Mouse (Mus musculus): ENCODE results near the gene Pald1. TPM values are rescaled to one million over a fixed set of nuclear protein-coding genes. Genes with fewer than 3 reads are reported as not detected.

Gene Pald1
- total and polyA plus RNA-seq, 2 experiments from 2014 or later: 16.8 to 25.2 TPM

DNA sequence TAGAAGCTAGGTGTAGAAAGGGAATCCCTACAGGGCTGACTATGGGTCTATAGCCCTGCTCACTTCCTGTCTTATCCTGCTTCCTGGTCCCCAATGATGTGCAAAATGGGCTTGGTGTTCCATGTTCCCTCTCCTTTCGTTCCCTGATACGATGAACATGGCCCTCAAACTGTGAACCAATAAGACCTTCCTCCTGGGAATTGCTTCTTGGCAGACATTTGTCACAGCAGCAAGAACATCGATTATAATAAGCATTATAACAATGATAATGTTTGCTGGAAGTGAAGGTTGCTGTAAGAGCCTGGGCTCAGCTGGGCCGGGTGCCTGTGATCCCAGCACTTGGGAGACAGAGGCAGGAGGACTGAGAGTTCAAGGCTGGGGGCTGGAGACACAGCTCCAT, 99.0 kb downstream of the Pald1 start:
- Histone ChIP-seq H3K27ac (ENCODE audit: low read depth, low read length) (no peak overlapping the region), H3K4me1 (ENCODE audit: insufficient read depth, low read length) (no peaks in the 10 kb centered on the region), H3K9me3 (ENCODE audit: low read length) (no peaks in the 10 kb centered on the region), H3K4me2 (ENCODE audit: low read depth, low read length, poor library complexity, severe bottlenecking) (no peak overlapping the region), H3K9ac (replicated peaks; ENCODE audit: low read length, poor library complexity, severe bottlenecking) (no peak overlapping the region), H3K27me3 (ENCODE audit: insufficient read depth, low read length) (no peaks in the 10 kb centered on the region), H3K36me3 (ENCODE audit: insufficient read depth, low read length) (no peaks in the 10 kb centered on the region), H3K4me3 (ENCODE audit: low read depth, low read length) (no peak overlapping the region)
- ATAC-seq (ENCODE audit: low FRiP score) (no peak), DNase-seq (ENCODE audit: low spot score) (no peak)
- WGBS: 93% methylated on average over 4 of the region's 4 CpGs
- no peak for TF ChIP-seq CTCF (IDR thresholded peaks at IDR 0.05)

DNA sequence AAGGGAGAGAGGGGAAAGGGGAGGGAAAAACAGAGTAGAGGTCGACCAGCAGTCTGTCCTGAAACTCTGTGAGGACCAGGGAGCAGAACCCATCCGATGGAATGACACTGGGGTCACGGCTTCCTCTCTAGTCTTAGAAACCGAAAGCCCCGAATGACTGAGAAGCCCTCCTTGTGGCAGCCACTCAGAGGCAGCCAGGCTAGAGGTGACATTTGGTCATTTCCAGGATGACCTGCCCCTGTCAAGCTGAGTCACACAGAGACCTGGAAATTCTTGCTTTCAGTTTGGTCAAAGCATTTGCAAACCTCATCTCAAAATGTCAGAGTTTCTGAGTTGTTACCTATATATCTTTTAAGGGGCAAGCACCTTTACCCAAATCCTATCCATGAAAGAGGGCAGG, 102.2 kb downstream of the Pald1 start:
- DNase-seq (ENCODE audit: low spot score) (no peak), ATAC-seq (ENCODE audit: low FRiP score) (no peak)
- no peak overlapping the region for H3K4me2 ChIP-seq (ENCODE audit: low read depth, low read length, poor library complexity, severe bottlenecking)
- no peak overlapping the region for H3K27ac ChIP-seq (ENCODE audit: low read depth, low read length)
- no peaks in the 10 kb centered on the region for H3K9me3 ChIP-seq (ENCODE audit: low read length)
- H3K27me3 ChIP-seq (ENCODE audit: insufficient read depth, low read length): no peaks in the 10 kb centered on the region
- H3K36me3 ChIP-seq (ENCODE audit: insufficient read depth, low read length): no peaks in the 10 kb centered on the region
- 78% methylated on average over 5 of the region's 5 CpGs for WGBS
- H3K4me3 ChIP-seq (ENCODE audit: low read depth, low read length): no peak overlapping the region
- H3K4me1 ChIP-seq (ENCODE audit: insufficient read depth, low read length): no peaks in the 10 kb centered on the region
- H3K9ac ChIP-seq (replicated peaks; ENCODE audit: low read length, poor library complexity, severe bottlenecking): no peak overlapping the region
- TF ChIP-seq CTCF (IDR thresholded peaks at IDR 0.05): no peak

DNA sequence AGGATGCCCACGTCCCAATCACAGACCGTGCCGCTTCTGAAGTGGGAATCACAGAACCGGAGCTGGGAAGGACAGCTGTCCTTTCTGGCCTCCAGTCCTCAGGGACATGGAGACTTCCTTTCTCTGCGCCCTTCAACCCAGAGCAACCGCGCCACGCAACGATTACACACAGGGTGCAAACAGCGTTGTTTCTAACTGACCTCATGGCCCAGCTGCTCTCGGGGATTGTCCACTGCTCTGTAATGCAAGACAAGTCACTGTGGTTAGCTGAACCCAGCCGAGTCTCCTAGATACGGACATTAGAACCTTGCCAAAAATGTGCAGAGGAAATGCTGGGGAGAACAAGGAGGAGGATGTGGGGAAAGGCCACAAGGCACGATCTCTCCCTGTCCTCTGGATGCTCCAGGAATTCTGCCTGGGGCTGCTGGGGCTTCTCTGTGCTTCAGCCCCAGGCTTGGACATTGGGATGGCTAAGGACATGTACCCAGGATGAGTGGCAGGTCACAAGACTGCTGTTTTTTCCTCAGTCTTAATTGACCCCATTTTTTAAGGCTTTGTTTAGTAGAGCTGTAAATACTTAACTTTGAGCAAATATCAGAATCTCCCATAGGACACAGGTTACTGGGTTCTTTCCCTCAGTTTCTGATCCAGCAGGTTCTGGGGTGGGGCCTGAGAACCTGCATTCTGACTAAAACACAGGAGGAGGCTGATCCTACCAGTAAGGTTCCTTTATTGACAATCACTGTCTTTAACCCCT, 105.2 kb downstream of the Pald1 start:
- Histone ChIP-seq H3K27me3 (ENCODE audit: insufficient read depth, low read length) (peaks cover 11% of the 10 kb centered on the region), H3K4me3 (ENCODE audit: low read depth, low read length) (no peak overlapping the region), H3K9ac (replicated peaks; ENCODE audit: low read length, poor library complexity, severe bottlenecking) (no peak overlapping the region), H3K36me3 (ENCODE audit: insufficient read depth, low read length) (no peaks in the 10 kb centered on the region), H3K9me3 (ENCODE audit: low read length) (no peaks in the 10 kb centered on the region), H3K4me1 (ENCODE audit: insufficient read depth, low read length) (no peaks in the 10 kb centered on the region), H3K4me2 (ENCODE audit: low read depth, low read length, poor library complexity, severe bottlenecking) (no peak overlapping the region), H3K27ac (ENCODE audit: low read depth, low read length) (no peak overlapping the region)
- DNase-seq (ENCODE audit: low spot score) (peak; percentile 63), ATAC-seq (ENCODE audit: low FRiP score) (no peak)
- TF ChIP-seq CTCF (IDR thresholded peaks at IDR 0.05): no peak
- WGBS: 60% methylated on average over 14 of the region's 14 CpGs

DNA sequence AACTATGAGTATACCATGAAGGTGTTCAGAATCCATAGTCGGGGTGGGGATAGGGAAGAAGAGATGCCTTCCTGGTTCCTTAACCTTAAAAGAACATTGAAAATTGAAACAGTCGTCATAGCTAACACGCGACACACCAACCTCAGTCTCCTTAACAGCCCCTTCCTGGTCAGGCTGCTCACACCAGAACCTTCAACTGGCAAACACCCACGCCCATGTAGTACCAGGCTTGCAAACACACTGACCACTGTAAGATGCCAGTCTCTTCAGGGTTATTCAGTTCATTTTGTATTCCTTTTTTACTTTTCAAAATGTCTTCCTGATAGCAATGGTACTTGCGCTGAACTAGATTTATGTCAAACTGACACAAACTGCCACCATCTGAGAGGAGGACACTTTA, 106.3 kb downstream of the Pald1 start:
- peaks cover 20% of the 10 kb centered on the region for H3K27me3 ChIP-seq (ENCODE audit: insufficient read depth, low read length)
- no peaks in the 10 kb centered on the region for H3K9me3 ChIP-seq (ENCODE audit: low read length)
- no peak overlapping the region for H3K9ac ChIP-seq (replicated peaks; ENCODE audit: low read length, poor library complexity, severe bottlenecking)
- no peak for DNase-seq (ENCODE audit: low spot score)
- H3K4me3 ChIP-seq (ENCODE audit: low read depth, low read length): no peak overlapping the region
- ATAC-seq (ENCODE audit: low FRiP score): no peak
- 89% methylated on average over 6 of the region's 6 CpGs for WGBS
- no peaks in the 10 kb centered on the region for H3K36me3 ChIP-seq (ENCODE audit: insufficient read depth, low read length)
- no peaks in the 10 kb centered on the region for H3K4me1 ChIP-seq (ENCODE audit: insufficient read depth, low read length)
- H3K4me2 ChIP-seq (ENCODE audit: low read depth, low read length, poor library complexity, severe bottlenecking): no peak overlapping the region
- no peak for TF ChIP-seq CTCF (IDR thresholded peaks at IDR 0.05)
- no peak overlapping the region for H3K27ac ChIP-seq (ENCODE audit: low read depth, low read length)

DNA sequence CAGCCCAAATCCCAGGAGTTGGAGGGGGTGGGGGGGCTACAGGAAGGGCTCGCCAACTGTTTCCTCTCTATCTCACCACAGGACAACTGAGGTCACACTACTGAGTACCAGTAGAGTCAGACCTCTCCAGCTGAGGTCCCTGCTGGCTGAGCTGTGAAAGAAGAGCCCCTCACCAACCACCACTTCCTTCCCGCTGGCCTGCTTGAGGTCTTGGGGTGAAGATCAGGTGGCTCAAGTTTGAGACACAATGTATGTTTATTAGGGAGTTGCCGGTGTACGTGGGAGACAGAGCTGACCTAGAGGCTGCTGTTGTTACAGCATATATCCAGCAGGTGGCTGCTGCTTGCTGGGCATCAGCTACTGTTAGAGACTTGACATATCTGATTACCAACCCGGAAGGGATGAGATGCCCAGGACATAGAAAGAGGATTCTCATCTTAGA, 107.6 kb downstream of the Pald1 start:
- H3K9me3 ChIP-seq (ENCODE audit: low read length): no peaks in the 10 kb centered on the region
- H3K9ac ChIP-seq (replicated peaks; ENCODE audit: low read length, poor library complexity, severe bottlenecking): no peak overlapping the region
- no peak overlapping the region for H3K27ac ChIP-seq (ENCODE audit: low read depth, low read length)
- ATAC-seq (ENCODE audit: low FRiP score) (0 out of 2 replicates have a peak, but pooled peaks have one; percentile 47), DNase-seq (ENCODE audit: low spot score) (peak; percentile 77)
- peak; percentile 87 for TF ChIP-seq CTCF (IDR thresholded peaks at IDR 0.05)
- WGBS: 0% methylated on average over 5 of the region's 5 CpGs
- no peak overlapping the region for H3K4me3 ChIP-seq (ENCODE audit: low read depth, low read length)
- H3K4me1 ChIP-seq (ENCODE audit: insufficient read depth, low read length): no peaks in the 10 kb centered on the region
- H3K27me3 ChIP-seq (ENCODE audit: insufficient read depth, low read length): peaks cover 23% of the 10 kb centered on the region
- no peaks in the 10 kb centered on the region for H3K36me3 ChIP-seq (ENCODE audit: insufficient read depth, low read length)
- H3K4me2 ChIP-seq (ENCODE audit: low read depth, low read length, poor library complexity, severe bottlenecking): no peak overlapping the region

DNA sequence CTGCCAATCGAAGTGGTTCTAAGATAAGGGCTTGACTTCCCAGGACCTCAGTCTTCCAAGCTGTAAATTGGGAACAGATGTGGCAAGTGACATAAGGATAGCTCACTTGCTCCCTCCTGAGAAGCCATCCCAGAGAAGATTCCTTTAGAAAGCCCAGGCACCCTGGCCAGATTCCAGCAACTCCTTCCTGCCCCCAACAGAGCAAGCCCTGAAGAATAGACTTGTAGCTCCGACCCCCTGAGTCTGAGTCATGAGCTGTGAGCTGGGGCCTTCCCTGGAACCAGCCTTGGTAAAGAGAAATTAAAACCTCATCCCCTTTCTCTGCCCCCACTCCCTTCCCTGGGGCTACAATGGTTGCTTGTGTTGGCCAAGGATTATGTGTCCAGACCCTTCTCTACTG, 108.8 kb downstream of the Pald1 start:
- ATAC-seq (ENCODE audit: low FRiP score) (no peak), DNase-seq (ENCODE audit: low spot score) (no peak)
- H3K4me1 ChIP-seq (ENCODE audit: insufficient read depth, low read length): no peaks in the 10 kb centered on the region
- no peak overlapping the region for H3K9ac ChIP-seq (replicated peaks; ENCODE audit: low read length, poor library complexity, severe bottlenecking)
- no peak overlapping the region for H3K4me3 ChIP-seq (ENCODE audit: low read depth, low read length)
- no peak for TF ChIP-seq CTCF (IDR thresholded peaks at IDR 0.05)
- 50% methylated on average over 2 of the region's 2 CpGs for WGBS
- H3K9me3 ChIP-seq (ENCODE audit: low read length): no peaks in the 10 kb centered on the region
- H3K36me3 ChIP-seq (ENCODE audit: insufficient read depth, low read length): no peaks in the 10 kb centered on the region
- no peak overlapping the region for H3K27ac ChIP-seq (ENCODE audit: low read depth, low read length)
- H3K27me3 ChIP-seq (ENCODE audit: insufficient read depth, low read length): peaks cover 23% of the 10 kb centered on the region
- no peak overlapping the region for H3K4me2 ChIP-seq (ENCODE audit: low read depth, low read length, poor library complexity, severe bottlenecking)
